Mouse (Mus musculus): ENCODE measurements at regions not wholly inside any gene's neighbourhood (a gene's known extent, or its start where the extent isn't known, plus 50 kb on each side); places are given as distances from the start of the nearest gene placed in this dataset.
"Not testable (repeated sequence)": the region's sequence is repeated elsewhere in the genome, so short reads cannot be mapped to it uniquely, and the experiment has no call there.

DNA sequence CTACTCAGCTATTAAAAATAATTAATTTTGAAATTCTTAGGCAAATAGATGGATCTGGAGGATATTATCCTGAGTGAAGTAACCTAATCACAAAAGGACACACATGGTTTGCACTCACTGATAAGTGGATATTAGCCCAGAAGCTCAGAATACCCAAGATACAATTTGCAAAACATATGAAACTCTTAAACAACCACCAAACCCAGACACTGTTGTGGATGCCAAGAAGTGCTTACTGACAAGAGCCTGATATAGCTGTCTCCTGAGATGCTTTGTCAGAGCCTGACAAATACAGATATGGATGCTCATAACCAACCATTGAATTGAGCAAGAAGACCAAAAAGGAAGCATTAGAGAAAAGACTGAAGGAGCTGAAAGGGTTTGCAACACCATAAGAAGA, 468.4 kb upstream of the Cdh12 start:
- not testable (repeated sequence) for DNase-seq (ENCODE audit: inconsistent ontology term)

DNA sequence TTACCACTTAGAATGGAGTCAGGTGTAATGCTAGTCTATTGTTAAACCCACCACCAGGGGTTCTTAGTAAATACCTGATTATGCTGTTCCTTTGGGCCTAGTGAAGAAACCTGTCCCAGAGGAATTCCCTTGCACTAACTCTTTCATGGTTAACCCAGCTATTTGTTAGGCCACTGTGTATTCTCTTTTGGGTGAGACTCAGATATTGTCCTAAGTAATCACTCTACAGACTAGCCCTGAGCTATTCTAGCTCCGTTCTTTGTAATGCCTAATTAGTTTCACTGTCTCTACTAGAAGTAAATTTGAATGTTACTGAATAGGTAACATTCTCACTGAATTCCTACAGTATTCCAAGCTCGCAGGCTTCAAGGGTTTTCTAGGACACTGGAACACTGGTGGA, 464.1 kb upstream of the Cdh12 start:
- DNase-seq (ENCODE audit: inconsistent ontology term): not testable (repeated sequence)

DNA sequence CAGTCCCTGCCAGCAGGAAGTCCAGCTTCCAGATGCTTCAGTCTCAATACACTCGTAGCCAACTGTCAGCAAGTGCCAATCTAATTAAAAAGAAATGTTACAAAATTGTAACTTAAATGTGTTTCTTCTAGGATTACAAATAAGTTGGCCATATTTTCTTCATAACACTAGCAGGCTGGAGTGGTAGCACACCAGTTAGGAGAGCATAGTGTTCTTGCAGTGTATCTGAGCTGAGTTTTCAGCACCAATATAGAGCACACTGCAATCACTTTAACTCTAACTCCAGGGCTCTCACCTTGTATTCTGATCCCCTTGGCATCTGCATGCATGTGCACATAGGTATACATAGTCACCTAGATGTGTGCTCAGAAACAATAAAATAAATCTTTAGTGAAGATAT, 417.3 kb upstream of the Cdh12 start:
- DNase-seq (ENCODE audit: inconsistent ontology term): no peak

DNA sequence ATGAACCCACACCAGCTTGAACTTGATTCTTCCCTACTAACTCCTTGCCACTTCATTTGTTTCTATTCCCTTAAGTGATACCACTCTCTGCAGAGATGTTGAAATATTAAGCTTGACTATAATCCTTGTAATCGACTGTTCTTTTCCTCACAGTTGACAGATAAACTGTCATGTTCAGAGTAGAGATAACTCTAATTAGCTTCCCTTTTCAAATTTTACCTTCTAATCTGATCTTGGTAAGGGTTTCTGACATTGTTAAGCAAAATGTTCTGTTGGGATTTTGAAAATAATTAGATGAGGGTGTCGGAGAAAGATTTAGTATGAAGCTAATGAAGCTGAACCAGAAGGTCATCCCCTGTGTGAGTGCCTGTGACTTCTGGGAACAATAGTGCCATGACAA, 414.7 kb upstream of the Cdh12 start:
- DNase-seq (ENCODE audit: inconsistent ontology term): no peak

DNA sequence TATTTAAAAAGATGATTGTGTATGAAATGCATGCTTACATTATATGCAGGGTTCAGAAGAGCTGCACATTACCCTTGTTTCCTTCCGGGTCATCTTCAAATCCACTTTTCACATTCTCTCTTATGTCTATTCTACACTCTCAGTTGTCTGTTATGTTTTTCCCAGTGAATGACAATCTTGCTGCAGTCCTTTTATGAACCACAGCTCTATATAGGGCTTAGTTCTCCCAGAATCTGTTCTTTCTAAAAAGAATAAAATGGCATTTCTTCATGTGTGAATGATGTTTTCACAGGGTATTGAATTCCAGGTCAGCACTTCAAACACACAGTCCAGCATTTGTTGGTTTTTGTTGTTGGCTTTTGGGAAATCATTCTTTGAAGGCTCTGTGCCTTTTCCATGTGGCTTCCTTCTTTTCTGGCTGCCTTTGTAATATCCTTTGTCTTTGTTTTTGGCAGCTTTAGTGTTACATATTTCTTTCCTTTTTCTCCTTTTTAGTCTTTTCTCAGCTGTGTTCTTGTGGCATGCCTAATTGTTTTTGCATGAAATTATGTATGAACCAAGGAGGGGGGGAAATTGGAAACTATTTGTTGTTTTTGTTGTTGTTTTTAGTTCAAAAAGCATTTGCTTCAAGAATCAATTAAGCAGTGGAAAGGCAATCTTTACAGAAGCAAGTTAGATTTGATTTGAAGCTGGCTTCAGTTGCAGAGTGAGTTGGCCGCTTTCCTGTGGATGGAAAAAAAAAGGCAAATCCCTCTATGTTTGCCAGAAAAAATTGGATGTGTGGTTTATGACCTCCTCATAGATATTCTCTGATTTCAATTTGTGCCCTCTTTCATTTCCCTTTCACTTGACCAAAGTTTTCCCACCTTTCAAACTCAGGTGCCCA, 410.3 kb upstream of the Cdh12 start:
- DNase-seq (ENCODE audit: inconsistent ontology term): peak; percentile 61

DNA sequence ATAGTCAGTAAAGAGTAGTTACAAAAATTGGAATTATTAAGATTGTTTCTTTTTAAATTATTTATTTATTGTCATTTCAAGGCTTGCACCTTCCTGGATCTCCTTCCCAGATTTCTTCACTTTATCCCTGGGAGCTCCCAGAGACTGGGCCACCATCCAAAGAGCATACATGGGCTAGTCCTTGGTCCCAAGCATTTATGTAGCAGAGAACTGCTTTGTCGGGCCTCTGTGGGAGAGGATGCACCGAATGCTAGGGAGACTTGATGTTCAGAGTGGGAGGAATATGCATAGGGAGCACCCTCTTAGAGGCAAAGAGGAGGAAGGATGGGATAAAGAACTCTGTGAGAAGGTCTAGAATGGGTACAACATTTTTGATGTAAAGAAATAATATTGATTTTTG, 409.0 kb upstream of the Cdh12 start:
- DNase-seq (ENCODE audit: inconsistent ontology term): no peak

DNA sequence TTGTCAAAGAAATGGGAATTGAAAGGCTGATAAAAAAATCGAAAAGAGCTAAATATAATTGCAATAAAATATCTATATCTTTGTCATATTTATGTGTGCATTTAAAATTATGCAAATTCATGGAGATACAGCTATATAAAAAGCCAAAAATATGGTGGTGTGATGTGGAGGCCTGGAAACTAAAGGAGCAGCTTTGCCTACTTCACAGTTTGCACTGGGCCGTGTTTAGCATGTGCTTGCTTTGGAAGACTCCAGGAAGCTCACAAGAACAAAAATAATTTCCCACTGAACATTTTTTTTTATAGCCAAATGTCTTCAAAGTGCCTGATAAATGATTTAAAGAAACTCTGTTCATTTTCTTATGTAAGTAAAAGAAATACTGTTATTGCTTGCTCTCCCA, 364.1 kb upstream of the Cdh12 start:
- no peak for DNase-seq (ENCODE audit: inconsistent ontology term)

DNA sequence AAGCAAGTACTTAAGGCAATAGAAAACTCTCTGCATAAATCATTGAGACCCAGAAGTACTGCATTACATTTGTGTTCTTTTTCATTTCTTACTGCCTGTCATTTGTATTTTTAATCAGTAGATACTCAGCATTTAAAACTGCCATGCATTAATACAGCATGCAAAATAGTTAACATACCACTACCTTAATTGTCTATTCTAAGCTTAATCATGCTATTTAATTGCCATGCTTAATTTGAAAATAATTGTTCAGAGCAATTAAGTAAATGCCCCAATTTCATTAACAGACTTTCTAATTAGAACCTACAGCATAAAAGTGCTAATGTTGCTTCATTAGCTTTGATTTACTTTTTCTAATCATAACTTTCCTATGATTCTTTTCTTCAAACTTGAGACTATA, 359.3 kb upstream of the Cdh12 start:
- DNase-seq (ENCODE audit: inconsistent ontology term): peak; percentile 62

DNA sequence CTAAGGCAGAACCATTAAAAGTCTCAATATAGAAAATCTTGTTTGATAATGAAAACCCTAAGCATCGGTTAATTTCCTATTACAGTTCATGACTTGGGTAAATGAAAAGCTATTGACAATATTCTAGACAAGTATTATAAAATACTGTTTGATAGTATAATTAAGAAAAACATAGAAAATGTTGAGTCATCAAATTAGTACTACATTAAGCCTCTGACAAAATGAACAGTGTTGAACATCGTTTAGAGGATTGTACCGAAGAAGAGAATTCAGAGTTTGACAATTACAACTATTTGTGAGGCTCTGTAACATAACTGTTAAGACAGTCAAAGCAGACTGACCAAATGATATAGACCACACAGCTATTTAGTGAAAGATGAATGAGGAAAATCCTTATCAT, 358.5 kb upstream of the Cdh12 start:
- DNase-seq (ENCODE audit: inconsistent ontology term): no peak

DNA sequence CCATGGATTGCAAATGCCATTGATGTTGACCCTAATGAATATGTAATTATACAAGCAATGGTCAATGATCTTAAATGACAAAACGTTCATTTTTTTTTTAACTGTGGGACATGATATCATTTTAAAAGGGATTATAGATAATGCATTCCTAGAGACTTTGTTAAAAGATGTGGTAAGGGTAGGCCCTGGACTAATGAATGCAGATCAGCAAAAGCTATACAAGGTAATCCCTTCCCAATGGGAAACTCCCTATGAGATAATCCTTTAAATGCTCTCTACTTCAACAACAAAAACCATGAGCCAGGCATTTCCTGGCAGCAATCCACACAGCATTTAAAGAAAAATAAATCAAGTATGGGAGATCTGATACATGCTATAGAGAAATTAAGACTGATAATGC, 353.3 kb upstream of the Cdh12 start:
- no peak for DNase-seq (ENCODE audit: inconsistent ontology term)

DNA sequence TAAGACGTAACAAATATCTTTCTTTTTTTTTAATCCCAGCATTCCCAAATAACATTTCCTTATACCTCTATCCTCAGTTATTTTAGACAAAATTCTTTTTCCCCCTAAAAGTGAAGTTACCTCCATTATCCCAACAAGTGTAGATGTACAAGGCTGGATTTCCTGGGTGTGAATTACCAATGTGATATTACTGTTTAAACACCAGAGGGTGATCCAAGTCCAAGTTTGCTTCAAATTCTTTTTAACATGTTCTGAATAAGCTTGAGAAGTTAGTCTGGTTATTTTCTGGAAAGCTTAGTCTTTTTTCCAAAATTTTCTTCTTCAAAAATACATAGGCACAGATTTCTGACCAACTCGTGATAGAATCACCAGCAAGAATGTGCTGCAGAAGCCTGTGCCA, 329.5 kb upstream of the Cdh12 start:
- no peak for DNase-seq (ENCODE audit: inconsistent ontology term)

DNA sequence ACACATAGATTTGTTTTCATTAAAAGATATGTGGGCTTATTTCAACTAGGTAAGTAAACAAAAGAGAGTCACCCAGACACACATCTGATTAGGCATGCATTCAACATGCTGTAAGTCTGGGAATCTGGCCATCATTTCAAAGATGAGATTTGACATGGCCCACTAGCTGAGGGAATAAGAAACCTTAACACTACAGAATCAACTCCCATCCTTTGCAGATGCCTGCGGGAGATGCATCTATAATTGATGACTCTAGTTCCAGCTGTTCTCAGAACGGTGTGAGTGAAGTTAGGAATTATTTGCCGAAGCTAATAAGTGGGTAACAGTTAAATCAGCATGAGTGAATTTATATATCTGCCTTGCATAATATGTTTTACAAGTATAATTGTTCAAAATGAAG, 325.5 kb upstream of the Cdh12 start:
- peak; percentile 14 for DNase-seq (ENCODE audit: inconsistent ontology term)

DNA sequence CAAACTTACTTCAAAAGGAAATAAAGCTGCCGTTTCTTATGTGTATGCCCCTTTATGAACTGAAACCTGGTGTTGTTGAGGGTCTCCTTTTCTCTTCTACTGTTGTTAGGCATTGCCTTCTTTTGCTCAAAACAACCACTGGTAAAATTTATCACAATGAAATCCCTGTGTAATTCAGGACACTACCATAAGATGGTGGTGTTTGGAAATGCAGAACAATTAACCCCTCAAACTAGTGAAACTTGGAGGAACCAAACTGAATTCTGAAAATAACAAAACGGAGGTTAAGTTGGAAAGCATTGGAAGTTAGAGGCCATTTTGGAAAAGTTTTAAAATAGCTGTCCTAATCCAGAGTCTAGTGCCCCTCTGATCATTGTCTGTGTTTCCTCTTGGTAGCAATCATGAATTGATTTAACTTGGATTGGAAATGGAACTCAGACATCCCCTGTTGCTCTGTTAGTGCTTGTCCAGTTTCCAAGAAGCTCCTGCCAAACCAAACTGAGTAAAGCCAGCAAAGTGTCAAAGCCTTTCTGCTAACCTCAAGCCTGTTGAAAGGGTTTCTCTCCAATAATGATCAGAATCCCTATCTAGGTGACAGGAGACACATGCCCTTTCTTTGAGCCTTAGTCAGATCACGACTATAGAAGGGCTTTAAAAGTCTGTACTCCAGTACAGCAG, 313.0 kb upstream of the Cdh12 start:
- peak; percentile 65 for DNase-seq (ENCODE audit: inconsistent ontology term)

DNA sequence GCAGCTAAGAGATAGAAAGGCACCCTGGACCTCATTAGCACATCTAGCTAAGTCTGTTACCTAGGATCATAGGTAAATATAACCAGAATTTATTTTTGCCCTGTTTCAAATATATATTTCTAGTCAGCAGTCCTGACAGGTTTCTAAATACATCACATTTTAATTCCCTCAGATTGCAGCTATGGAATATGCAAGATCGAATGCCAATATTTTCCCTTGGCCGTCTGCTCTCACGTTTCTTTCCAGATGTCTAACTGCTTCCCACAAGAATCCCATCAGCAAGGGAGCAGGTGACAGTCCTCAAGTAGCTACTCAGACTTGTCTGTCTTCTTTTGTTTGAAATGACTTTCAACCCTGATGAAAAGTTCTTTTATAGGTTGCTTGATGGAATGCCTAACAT, 297.2 kb upstream of the Cdh12 start:
- no peak for DNase-seq (ENCODE audit: inconsistent ontology term)

All from Muller cell, postnatal 12 days (primary cell).